Mouse (Mus musculus) embryonic facial prominence, embryonic 15.5 days (tissue): ENCODE measurements around the gene Stab2. TPM values are rescaled to one million over a fixed set of nuclear protein-coding genes. Genes with fewer than 3 reads are reported as not detected.

Experiments used
- ATAC-seq: fragments of 200-750 bp; cut with Nextera tagmentation; 2 replicates; pipeline ENCODE4 v1.8.0; 2017; ENCODE audit warnings: low read depth, moderate TSS enrichment; ENCODE audit not compliant: insufficient number of reproducible peaks, low FRiP score, low TSS enrichment
- H3K27ac ChIP-seq: fragments of 300-500 bp; sonication (generic); replicated peaks from 2 replicates; pipeline ENCODE4 v1.5.1; 2015; ENCODE audit warnings: mild to moderate bottlenecking, inconsistent platforms
- H3K27me3 ChIP-seq: fragments of 300-500 bp; sonication (generic); 2 replicates; pipeline ENCODE4 v1.6.1; 2015; ENCODE audit warnings: inconsistent platforms
- H3K36me3 ChIP-seq: fragments of 300-500 bp; sonication (generic); 2 replicates; pipeline ENCODE4 v1.6.1; 2015; ENCODE audit warnings: mild to moderate bottlenecking, inconsistent platforms
- H3K4me1 ChIP-seq: fragments of 300-500 bp; sonication (generic); 2 replicates; pipeline ENCODE4 v1.6.1; 2015; ENCODE audit warnings: inconsistent platforms
- H3K4me2 ChIP-seq: fragments of 300-500 bp; sonication (generic); replicated peaks from 2 replicates; pipeline ENCODE4 v1.6.1; 2015; ENCODE audit warnings: mild to moderate bottlenecking, inconsistent platforms
- H3K4me3 ChIP-seq: fragments of 300-500 bp; sonication (generic); replicated peaks from 2 replicates; pipeline ENCODE4 v1.5.1; 2015; ENCODE audit warnings: mild to moderate bottlenecking, inconsistent platforms
- H3K9ac ChIP-seq: fragments of 300-500 bp; sonication (generic); 2 replicates; pipeline ENCODE4 v1.6.1; 2015; ENCODE audit warnings: inconsistent platforms
- H3K9me3 ChIP-seq: fragments of 300-500 bp; sonication (generic); replicated peaks from 2 replicates; pipeline ENCODE4 v1.6.1; 2016; ENCODE audit warnings: inconsistent platforms
- WGBS: fragments of 180-500 bp; shearing (Covaris S2); methylation state at CpG from one replicate; pipeline ENCODE4 v1.1.7; 2015; 5-methylcytosine and 5-hydroxymethylcytosine counted together
- polyA plus RNA-seq: library from polyadenylated mRNA; unstranded; fragments of >200 nt; fragmentation: Nextera tagmentation; extraction: Ambion mirVana; gene quantifications from 2 replicates; pipeline ENCODE4 v1.2.1, GENCODE M21; 2015

Gene Stab2
- polyA plus RNA-seq, 1 experiment from 2014 or later = 0.23 TPM

GRCm38 (mm10) chr10:86940591-86940990 is 67.2 kb downstream of the Stab2 start:
- no peak overlapping the region for H3K27ac ChIP-seq
- no peak overlapping the region for H3K9ac ChIP-seq
- H3K36me3 ChIP-seq = no peaks in the 10 kb centered on the region
- no peaks in the 10 kb centered on the region for H3K9me3 ChIP-seq
- no peak overlapping the region for H3K4me3 ChIP-seq
- 80% methylated on average over 4 of the region's 4 CpGs for WGBS
- no peak overlapping the region for H3K4me2 ChIP-seq
- no peaks in the 10 kb centered on the region for H3K4me1 ChIP-seq
- ATAC-seq = no peak
- no peaks in the 10 kb centered on the region for H3K27me3 ChIP-seq

DNA sequence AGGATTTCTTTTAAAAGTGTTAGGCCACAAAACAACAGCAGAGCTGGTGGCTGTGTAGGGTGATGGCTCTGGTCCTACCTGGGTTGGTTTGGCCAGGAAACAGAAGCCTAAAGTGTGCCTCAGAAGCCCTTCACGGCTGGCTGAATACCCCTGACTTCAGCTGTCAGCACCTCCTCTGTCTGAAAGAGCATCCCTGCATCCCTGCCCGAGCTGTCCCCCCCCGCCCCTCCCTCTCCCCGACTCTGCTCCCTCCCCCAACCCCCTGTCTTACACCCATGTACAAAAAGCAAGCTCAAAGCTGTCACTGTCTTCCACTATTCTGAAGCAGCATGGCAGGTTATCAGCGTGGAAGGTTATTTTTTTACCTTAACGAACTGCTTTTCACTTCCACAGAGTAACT is 73.4 kb downstream of the Stab2 start:
- no peak for ATAC-seq
- Histone ChIP-seq H3K4me1 (no peaks in the 10 kb centered on the region), H3K36me3 (no peaks in the 10 kb centered on the region), H3K4me3 (no peak overlapping the region), H3K4me2 (no peak overlapping the region), H3K27ac (no peak overlapping the region), H3K27me3 (no peaks in the 10 kb centered on the region), H3K9ac (no peak overlapping the region), H3K9me3 (no peaks in the 10 kb centered on the region)
- WGBS = 33% methylated on average over 6 of the region's 6 CpGs

DNA sequence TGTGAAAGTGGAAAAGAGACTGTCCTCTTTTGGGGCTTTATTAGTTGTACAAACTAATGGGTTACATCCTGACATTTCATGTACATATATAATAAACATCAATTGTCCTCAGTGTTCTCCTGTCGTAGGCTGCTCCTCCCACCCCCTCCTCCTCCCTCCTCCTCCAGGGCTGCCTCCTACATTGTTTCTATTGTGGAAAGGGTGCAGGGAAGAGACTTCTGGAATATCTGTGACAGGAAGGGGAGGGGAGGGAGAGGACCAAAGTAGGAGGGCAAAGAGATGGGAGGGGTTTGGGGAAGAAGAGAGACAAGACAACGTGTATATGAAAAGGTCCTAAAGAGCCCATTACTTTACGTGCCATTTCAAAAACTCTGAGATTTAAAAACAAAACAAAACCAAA is 73.9 kb downstream of the Stab2 start:
- H3K27ac ChIP-seq = no peak overlapping the region
- no peak overlapping the region for H3K4me2 ChIP-seq
- H3K27me3 ChIP-seq = no peaks in the 10 kb centered on the region
- no peaks in the 10 kb centered on the region for H3K36me3 ChIP-seq
- ATAC-seq = no peak
- H3K4me1 ChIP-seq = no peaks in the 10 kb centered on the region
- H3K9me3 ChIP-seq = no peaks in the 10 kb centered on the region
- H3K9ac ChIP-seq = no peak overlapping the region
- 39% methylated on average over 3 of the region's 3 CpGs for WGBS
- H3K4me3 ChIP-seq = no peak overlapping the region

GRCm38 (mm10) chr10:86933180-86933695 is 74.6 kb downstream of the Stab2 start:
- no peak; the same call in 1 of the 2 replicates for ATAC-seq
- Histone ChIP-seq H3K36me3 (no peaks in the 10 kb centered on the region), H3K27ac (no peak overlapping the region), H3K27me3 (no peaks in the 10 kb centered on the region), H3K4me1 (no peaks in the 10 kb centered on the region), H3K4me2 (no peak overlapping the region), H3K4me3 (no peak overlapping the region), H3K9ac (no peak overlapping the region), H3K9me3 (no peaks in the 10 kb centered on the region)
- whole genome bisulfite sequencing = 75% methylated on average over 9 of the region's 9 CpGs

DNA sequence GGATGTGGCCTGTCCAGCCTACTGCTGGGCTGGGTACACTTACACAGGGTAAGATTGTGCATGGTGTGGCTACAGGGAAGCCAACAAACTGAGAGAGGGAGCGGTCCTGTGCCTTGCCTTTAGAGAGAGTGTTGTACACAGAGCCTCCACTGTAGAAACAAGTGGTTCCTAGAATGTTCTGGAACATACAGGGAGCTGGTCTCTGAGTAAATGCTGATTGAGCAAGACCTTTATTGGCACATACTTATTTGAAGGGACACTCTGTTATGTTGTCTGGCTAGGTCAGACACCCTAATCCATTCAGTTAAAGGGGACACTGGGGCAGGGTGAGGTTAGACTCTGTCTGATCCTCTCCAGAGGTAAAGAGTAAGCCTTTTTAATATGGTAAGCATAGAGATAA is 84.2 kb downstream of the Stab2 start:
- 89% methylated on average over 1 of the region's 1 CpGs for WGBS

DNA sequence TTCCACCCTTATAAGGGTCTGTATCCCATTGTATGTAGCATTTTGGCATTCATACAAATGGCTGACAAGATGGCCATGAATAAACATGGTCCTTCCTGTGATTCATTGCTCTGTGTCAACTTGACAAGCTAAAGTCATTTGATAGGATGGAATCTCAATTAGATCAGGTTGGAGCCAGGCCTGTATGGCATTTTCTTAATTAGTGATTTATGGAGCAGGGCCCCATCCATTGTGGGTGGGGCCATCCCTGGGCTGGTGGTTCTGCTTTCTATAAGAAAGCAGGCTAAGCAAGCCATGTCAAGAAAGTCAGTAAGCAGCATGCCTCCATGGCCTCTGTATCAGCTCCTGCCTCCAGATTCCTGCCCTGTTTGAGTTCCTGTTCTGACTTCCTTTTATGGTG is 92.2 kb downstream of the Stab2 start:
- Histone ChIP-seq H3K9ac (no peak overlapping the region), H3K4me2 (no peak overlapping the region), H3K27ac (no peak overlapping the region), H3K4me1 (no peaks in the 10 kb centered on the region), H3K36me3 (no peaks in the 10 kb centered on the region), H3K4me3 (no peak overlapping the region), H3K27me3 (no peaks in the 10 kb centered on the region), H3K9me3 (no peaks in the 10 kb centered on the region)
- ATAC-seq = no peak

More for the DNA sequence above, 84.2 kb downstream of the Stab2 start:
- Histone ChIP-seq H3K4me3 (no peak overlapping the region), H3K9ac (no peak overlapping the region), H3K36me3 (no peaks in the 10 kb centered on the region), H3K4me1 (no peaks in the 10 kb centered on the region), H3K9me3 (no peaks in the 10 kb centered on the region), H3K27me3 (no peaks in the 10 kb centered on the region), H3K27ac (no peak overlapping the region), H3K4me2 (no peak overlapping the region)
- ATAC-seq = no peak

DNA sequence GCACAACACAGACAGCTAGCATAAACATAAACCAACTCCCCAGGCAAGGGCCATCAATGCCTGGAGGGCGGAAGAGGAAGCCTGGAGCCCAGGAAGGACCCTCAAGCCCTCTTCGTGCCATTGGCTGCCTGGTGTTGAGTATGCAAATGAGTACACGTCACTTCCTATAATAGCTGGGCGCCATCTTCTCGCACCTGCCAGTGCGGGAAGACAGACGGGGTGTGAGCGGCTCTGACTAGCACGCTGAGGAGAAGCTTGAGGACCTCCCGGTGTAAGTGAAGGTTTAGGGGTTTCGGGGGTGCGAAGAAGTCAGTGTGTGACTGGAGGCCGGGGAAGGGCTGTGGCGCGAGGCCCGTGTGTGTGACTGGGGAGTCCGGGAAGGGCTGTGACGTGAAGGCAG is 99.3 kb downstream of the Stab2 start:
- no peak overlapping the region for H3K4me2 ChIP-seq
- 93% methylated on average over 18 of the region's 18 CpGs for WGBS
- no peak for ATAC-seq

DNA sequence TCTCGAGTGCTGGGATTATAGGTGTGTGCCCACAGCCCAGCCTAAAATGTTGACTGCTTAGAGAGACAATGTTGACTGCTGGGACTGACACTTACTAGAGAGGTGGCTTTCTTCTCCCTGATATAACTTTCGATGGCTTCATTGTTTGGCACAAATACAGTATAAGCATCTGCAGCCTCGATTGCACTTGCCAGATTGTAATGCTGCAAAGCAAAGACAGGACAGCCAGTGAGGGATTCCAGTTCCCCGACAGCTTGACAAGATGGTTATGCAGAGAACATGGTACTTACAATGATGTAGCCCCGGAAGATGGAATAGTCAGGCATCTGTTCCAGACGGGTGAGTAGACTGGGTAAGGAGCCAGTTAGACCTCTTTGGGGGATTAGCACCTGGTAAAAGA is 100.8 kb downstream of the Stab2 start:
- H3K4me3 ChIP-seq = no peak overlapping the region
- H3K27me3 ChIP-seq = no peaks in the 10 kb centered on the region
- H3K9me3 ChIP-seq = no peaks in the 10 kb centered on the region
- 63% methylated on average over 6 of the region's 6 CpGs for WGBS
- H3K27ac ChIP-seq = no peak overlapping the region
- no peak for ATAC-seq
- H3K36me3 ChIP-seq = no peaks in the 10 kb centered on the region
- H3K4me1 ChIP-seq = no peaks in the 10 kb centered on the region
- H3K4me2 ChIP-seq = no peak overlapping the region
- no peak overlapping the region for H3K9ac ChIP-seq

More for the DNA sequence above, 99.3 kb downstream of the Stab2 start:
- no peak overlapping the region for H3K27ac ChIP-seq
- no peaks in the 10 kb centered on the region for H3K4me1 ChIP-seq
- H3K9me3 ChIP-seq = no peaks in the 10 kb centered on the region
- no peak overlapping the region for H3K4me3 ChIP-seq
- H3K27me3 ChIP-seq = no peaks in the 10 kb centered on the region
- H3K36me3 ChIP-seq = no peaks in the 10 kb centered on the region
- no peak overlapping the region for H3K9ac ChIP-seq

GRCm38 (mm10) chr10:86895531-86895930 is 112.3 kb downstream of the Stab2 start:
- Histone ChIP-seq H3K4me1 (no peaks in the 10 kb centered on the region), H3K27me3 (no peaks in the 10 kb centered on the region), H3K9ac (no peak overlapping the region), H3K4me3 (no peak overlapping the region), H3K27ac (no peak overlapping the region), H3K4me2 (no peak overlapping the region), H3K9me3 (no peaks in the 10 kb centered on the region), H3K36me3 (no peaks in the 10 kb centered on the region)
- ATAC-seq = no peak
- 65% methylated on average over 2 of the region's 2 CpGs for WGBS

GRCm38 (mm10) chr10:86891066-86891465 is 116.8 kb downstream of the Stab2 start:
- Histone ChIP-seq H3K36me3 (no peaks in the 10 kb centered on the region), H3K27ac (no peak overlapping the region), H3K4me3 (no peak overlapping the region), H3K4me1 (no peaks in the 10 kb centered on the region), H3K9me3 (no peaks in the 10 kb centered on the region), H3K4me2 (no peak overlapping the region), H3K9ac (no peak overlapping the region), H3K27me3 (no peaks in the 10 kb centered on the region)
- WGBS = 92% methylated on average over 1 of the region's 1 CpGs
- ATAC-seq = no peak

GRCm38 (mm10) chr10:86890166-86890930 is 117.5 kb downstream of the Stab2 start:
- ATAC-seq = no peak
- no peaks in the 10 kb centered on the region for H3K36me3 ChIP-seq
- WGBS = 77% methylated on average over 14 of the region's 14 CpGs
- H3K27ac ChIP-seq = no peak overlapping the region
- H3K9me3 ChIP-seq = no peaks in the 10 kb centered on the region
- H3K4me2 ChIP-seq = no peak overlapping the region
- no peak overlapping the region for H3K9ac ChIP-seq
- no peaks in the 10 kb centered on the region for H3K27me3 ChIP-seq
- H3K4me3 ChIP-seq = no peak overlapping the region
- H3K4me1 ChIP-seq = no peaks in the 10 kb centered on the region

GRCm38 (mm10) chr10:86889440-86889839 is 118.4 kb downstream of the Stab2 start:
- no peak for ATAC-seq
- Histone ChIP-seq H3K4me2 (no peak overlapping the region), H3K4me3 (no peak overlapping the region), H3K27me3 (no peaks in the 10 kb centered on the region), H3K36me3 (no peaks in the 10 kb centered on the region), H3K9ac (no peak overlapping the region), H3K4me1 (no peaks in the 10 kb centered on the region), H3K9me3 (no peaks in the 10 kb centered on the region), H3K27ac (no peak overlapping the region)
